Mouse (Mus musculus) olfactory bulb, adult 2 months (tissue): ENCODE results near the gene Aif1. TPM values are rescaled to one million over a fixed set of nuclear protein-coding genes. Genes with fewer than 3 reads are reported as not detected.

Experiments used
- H3K27ac ChIP-seq: fragments of 200-500 bp; 2 replicates; pipeline ENCODE4 v1.5.1; 2012; ENCODE audit warnings: low read depth, low read length; ENCODE audit not compliant: insufficient read depth
- H3K4me1 ChIP-seq: fragments of 200-500 bp; 2 replicates; pipeline ENCODE4 v1.6.1; 2012; ENCODE audit warnings: low read length; ENCODE audit not compliant: control insufficient read depth, insufficient read depth
- H3K4me3 ChIP-seq: fragments of 200-500 bp; 2 replicates; pipeline ENCODE4 v1.5.1; 2012; ENCODE audit warnings: mild to moderate bottlenecking, low read depth, low read length, moderate library complexity; ENCODE audit not compliant: insufficient read depth
- CTCF ChIP-seq: fragments of 200-500 bp; IDR thresholded peaks from 2 replicates; pipeline ENCODE4 v1.5.1; 2012; ENCODE audit warnings: low read depth, mild to moderate bottlenecking, low read length, moderate library complexity; ENCODE audit not compliant: insufficient read depth
- POLR2A ChIP-seq: fragments of 200-500 bp; IDR thresholded peaks from 2 replicates; pipeline ENCODE4 v1.6.1; 2012; ENCODE audit warnings: mild to moderate bottlenecking, low read depth, low read length, moderate library complexity; ENCODE audit not compliant: insufficient read depth
- WGBS: fragments of 180-500 bp; shearing (Covaris S2); methylation state at CpG from one replicate; pipeline ENCODE4 v1.1.7; 2018; 5-methylcytosine and 5-hydroxymethylcytosine counted together
- polyA plus RNA-seq: library from polyadenylated mRNA; stranded (reverse); fragments of >200 nt; gene quantifications from 2 replicates; pipeline ENCODE4 v1.2.4, GENCODE M21; 2012; ENCODE audit warnings: low replicate concordance; ENCODE audit not compliant: missing spikeins, insufficient read depth, insufficient read length

Gene Aif1
- polyA plus RNA-seq, 1 experiment: not detected

DNA sequence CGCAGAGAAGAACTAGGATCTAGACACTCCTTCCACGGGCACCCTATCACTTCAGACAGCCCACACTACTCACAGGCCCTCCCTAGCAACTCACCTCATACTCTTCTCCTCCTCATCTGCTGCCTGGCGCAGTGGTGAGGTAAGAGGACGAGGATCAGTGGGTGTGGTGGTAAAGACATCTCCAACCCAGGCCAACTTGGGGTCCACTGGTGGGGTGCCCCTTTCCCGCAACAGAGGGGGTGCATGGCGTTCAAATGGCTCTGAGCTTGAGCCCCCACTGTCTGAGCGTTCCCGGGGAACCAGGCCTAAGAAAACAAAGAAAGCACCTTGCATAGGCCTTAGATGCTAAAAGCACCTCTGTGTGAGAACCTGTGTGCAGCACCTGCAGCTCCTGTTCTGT, 18.6 kb downstream of the Aif1 start:
- WGBS: 78% methylated on average over 8 of the region's 8 CpGs
- no peak overlapping the region for H3K4me3 ChIP-seq
- TF ChIP-seq POLR2A (no peak), CTCF (no peak)
- H3K4me1 ChIP-seq: peaks cover 7% of the 10 kb centered on the region
- H3K27ac ChIP-seq: no peak overlapping the region

DNA sequence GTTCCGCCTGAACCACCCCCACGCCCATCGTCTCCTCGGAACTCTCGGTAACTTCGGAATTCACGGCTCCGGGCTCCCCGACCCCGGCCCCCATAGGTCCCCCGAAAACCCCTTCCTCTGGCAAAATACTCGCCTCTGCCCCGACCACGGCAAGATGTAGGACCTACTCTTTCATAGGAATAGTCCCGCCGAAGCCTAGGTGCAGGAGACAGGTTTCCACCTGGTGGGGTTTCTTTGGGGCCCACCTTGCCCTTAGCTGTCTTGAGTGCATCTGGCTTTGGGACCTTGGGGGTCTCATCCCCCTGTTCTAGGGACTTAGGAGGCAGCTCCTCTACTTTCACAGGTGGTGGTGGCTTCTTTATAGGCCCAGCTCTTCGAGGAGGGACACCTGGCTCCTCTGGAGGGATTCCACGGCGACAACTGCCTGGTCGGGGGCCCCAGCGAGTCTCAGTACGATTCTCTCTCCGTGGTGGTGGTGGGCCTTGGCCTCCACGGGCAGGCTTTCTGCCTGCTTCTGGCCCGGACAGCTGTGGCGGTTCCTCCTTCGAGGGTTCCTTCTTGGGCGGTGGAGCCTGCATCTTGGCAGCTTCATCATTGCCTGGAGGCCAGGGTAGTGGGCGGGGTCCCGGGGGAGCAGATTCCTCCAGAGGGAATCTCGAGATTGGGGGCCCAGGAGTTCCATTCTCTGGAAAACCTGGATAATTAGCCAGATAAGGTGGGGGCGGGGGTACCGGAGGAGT, 19.2 kb downstream of the Aif1 start:
- 82% methylated on average over 33 of the region's 33 CpGs for WGBS
- TF ChIP-seq POLR2A (no peak), CTCF (no peak)

DNA sequence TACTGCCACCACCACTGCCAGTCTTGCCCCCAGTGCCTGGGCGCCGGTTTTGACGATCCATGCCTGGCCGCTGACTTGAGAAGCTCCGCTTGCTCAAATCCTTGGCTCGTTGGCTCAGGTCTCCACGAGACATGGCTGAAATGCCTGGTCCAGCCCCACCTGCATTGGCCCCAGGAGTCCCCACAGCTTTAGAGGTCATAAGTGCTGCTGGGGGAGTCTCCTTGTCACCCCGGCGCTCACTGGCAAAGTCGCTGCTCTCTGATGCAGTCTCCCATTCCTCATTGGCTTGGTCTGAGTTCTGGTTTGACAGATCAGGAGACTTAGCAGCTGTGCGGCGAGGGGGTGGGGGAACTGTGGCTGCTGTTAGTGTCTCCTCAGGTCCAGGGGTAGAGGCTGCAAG, 20.4 kb downstream of the Aif1 start:
- TF ChIP-seq CTCF: no peak
- no peak for TF ChIP-seq POLR2A
- 80% methylated on average over 12 of the region's 12 CpGs for WGBS
- H3K4me1 ChIP-seq: no peaks in the 10 kb centered on the region
- no peak overlapping the region for H3K4me3 ChIP-seq
- H3K27ac ChIP-seq: no peak overlapping the region

More for the DNA sequence above, 19.2 kb downstream of the Aif1 start:
- Histone ChIP-seq H3K4me1 (peaks cover 2% of the 10 kb centered on the region), H3K4me3 (no peak overlapping the region), H3K27ac (no peak overlapping the region)

DNA sequence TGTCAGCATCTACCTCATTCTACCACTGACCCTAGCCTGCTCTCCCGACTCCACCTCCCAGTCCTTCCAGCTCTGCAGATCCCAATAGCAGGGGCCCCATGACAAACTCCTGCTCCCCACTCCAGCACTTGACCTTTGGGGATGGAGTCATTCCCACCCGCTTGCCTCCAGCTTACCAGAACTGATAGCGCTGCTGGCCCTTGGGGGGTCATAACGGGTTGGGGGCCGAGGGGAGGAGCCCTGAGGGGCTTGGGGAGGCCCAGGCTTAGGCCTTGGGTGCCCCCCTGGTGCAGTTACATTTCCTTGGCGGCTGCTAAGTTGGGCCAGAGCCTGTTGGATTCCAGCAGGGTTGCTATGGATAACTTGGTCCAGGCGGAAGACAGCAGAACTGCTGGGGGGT, 21.3 kb downstream of the Aif1 start:
- WGBS: 68% methylated on average over 7 of the region's 7 CpGs
- no peak overlapping the region for H3K4me3 ChIP-seq
- TF ChIP-seq POLR2A (no peak), CTCF (no peak)
- H3K4me1 ChIP-seq: no peaks in the 10 kb centered on the region
- H3K27ac ChIP-seq: no peak overlapping the region

DNA sequence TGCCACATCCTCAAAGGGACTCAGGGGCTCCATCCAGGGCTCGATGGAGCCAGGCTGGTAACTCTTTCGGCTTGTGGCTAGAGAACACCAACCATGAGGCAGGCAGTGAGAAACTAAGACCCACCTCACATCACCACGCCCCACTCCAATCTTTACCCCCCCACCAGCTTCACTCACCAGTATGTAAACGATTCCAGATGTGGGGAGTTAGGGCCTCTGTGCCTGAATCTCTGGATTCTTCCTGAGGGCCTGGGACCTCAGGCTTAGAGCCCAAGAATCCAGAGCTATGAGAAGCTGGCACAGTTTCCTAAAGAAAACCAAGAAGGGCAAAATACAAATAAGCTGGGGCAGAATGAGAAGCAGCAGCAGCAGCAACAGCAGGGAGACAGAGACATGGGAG, 21.9 kb downstream of the Aif1 start:
- no peak for TF ChIP-seq POLR2A
- no peak for TF ChIP-seq CTCF
- Histone ChIP-seq H3K4me1 (no peaks in the 10 kb centered on the region), H3K4me3 (no peak overlapping the region), H3K27ac (no peak overlapping the region)
- WGBS: 88% methylated on average over 4 of the region's 4 CpGs

DNA sequence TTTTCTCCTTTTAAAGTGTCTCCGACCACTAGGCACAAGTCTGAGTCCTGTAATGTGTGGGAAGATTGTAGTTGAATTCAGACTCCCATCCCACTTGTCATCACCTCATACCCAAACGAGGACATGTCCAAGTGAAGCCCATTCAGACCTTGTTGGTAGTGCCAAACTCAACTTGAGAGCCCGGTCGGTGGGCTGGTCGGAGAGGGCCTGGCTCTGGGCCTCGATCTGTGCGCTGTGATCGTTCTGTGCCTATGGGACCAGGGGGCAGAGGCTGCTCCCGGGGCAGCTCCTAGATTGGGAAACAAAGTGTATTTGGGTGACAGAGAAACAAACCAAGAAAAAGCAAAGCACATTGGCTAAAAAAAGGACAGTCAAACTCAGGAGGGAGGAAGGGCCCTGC, 22.8 kb downstream of the Aif1 start:
- no peak overlapping the region for H3K27ac ChIP-seq
- no peak overlapping the region for H3K4me3 ChIP-seq
- H3K4me1 ChIP-seq: no peaks in the 10 kb centered on the region
- TF ChIP-seq POLR2A (no peak), CTCF (no peak)
- WGBS: 81% methylated on average over 9 of the region's 9 CpGs

DNA sequence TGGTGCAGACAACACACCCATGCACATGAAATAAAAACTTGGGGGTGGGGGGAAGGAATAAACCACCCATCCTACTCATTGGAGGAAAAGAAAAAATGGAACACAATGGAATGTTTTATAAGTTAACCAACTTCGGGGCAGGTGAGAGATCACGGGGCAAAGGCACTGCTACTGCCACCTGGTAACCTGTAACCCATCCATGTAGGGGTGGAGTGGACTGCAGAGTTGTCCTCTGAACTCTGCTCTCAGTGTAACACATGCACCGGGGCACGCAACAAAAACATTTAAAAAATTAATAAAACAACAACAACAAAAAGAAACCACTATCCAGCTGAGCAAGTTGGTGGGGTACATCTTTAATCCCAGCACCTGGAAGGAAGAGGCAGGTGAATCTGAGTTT, 23.7 kb downstream of the Aif1 start:
- Histone ChIP-seq H3K4me3 (no peak overlapping the region), H3K27ac (no peak overlapping the region), H3K4me1 (no peaks in the 10 kb centered on the region)
- WGBS: 89% methylated on average over 4 of the region's 4 CpGs
- TF ChIP-seq POLR2A (no peak), CTCF (no peak)

DNA sequence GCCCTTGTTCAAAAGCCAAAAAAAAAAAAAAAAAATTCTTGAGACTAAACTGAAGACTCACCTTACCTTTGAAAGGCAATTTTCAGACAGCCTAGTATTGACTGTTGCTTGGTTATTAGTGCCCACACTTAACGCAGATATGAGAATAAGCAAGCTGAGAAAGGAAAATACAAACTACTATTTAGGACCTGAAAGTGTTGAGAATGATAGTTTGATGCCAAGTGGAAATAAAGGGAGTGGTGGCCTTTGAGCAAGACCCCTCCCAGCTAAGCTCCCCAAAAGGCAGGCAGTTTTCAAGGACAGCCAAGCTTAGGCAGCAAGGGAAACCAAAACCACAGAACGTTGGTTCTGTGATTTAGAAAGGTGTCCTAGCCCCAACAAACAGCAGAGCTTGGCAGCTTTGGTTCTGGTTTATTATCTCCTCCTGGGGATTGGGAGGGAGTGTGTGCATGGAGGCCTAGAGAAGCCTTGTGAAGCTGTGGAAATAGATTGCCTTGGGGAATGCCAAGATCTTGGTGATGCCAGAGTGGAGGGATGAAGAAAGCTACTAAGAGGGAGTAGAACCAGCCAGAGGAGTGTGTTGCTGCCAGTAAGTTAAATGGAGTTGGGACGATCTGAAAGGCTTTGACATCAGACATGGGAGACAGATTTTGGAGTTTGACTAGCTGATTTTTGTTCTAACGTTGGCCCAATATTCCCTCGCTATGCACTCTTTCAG, 27.8 kb downstream of the Aif1 start:
- H3K4me3 ChIP-seq: no peak overlapping the region
- 42% methylated on average over 5 of the region's 5 CpGs for WGBS
- TF ChIP-seq POLR2A (no peak), CTCF (no peak)
- no peak overlapping the region for H3K27ac ChIP-seq
- H3K4me1 ChIP-seq: no peaks in the 10 kb centered on the region

DNA sequence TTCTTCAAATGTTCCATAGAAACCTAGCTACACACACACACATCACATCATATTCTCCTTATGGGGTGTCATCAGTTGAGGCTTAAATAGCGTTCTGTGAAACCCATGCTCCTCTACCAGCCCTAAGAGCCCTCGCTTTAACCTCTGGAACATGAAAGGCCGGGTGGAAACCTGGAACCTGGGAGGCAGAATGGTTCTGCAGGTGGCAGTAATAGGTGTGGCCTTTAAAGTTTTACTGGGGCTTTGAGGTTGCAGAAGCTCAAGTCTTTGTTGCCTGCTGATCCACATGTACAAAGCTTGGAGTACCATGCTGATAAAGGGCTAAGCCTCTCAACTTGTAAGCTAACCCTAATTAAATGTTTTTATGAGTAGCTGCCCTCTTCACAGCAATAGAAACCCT, 28.5 kb downstream of the Aif1 start:
- Histone ChIP-seq H3K4me1 (no peaks in the 10 kb centered on the region), H3K27ac (no peak overlapping the region), H3K4me3 (no peak overlapping the region)
- TF ChIP-seq POLR2A (no peak), CTCF (no peak)
- 54% methylated on average over 3 of the region's 3 CpGs for WGBS

DNA sequence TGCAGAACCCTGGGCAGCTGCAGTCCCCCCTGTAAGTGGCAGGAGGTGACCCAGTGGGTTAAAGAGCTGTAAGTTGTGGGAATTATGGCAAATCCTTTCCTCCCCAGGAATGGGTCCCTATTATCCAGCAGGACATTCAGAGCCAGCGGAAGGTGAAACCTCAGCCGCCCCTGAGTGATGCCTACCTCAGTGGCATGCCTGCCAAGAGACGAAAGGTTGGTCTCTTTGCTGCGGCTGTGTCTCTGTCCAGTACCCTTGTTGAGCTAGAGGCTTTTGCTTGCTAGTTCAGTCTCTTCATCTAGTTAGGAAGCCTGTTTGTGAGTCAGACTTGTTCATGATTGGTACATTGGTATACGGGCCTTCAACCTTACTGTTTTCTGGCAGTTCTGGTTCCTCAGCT, 29.7 kb downstream of the Aif1 start:
- 73% methylated on average over 5 of the region's 5 CpGs for WGBS
- Histone ChIP-seq H3K27ac (no peak overlapping the region), H3K4me3 (no peak overlapping the region), H3K4me1 (no peaks in the 10 kb centered on the region)
- TF ChIP-seq CTCF (no peak), POLR2A (no peak)
